Mouse (Mus musculus) neural tube, embryonic 15.5 days (tissue): Measurements from ENCODE around the gene Ptgds. TPM values are rescaled to one million over a fixed set of nuclear protein-coding genes. Genes with fewer than 3 reads are reported as not detected.

ENCODE experiments used
- ATAC-seq: fragments of 200-750 bp; cut with Nextera tagmentation; 2 replicates; pipeline ENCODE4 v1.8.0; 2017; ENCODE audit warnings: mild to moderate bottlenecking, moderate TSS enrichment, moderate library complexity; ENCODE audit not compliant: low FRiP score
- H3K27ac ChIP-seq: fragments of 300-500 bp; sonication (generic); replicated peaks from 2 replicates; pipeline ENCODE4 v1.5.1; 2015; ENCODE audit warnings: mild to moderate bottlenecking, inconsistent platforms
- H3K27me3 ChIP-seq: fragments of 300-500 bp; sonication (generic); replicated peaks from 2 replicates; pipeline ENCODE4 v1.6.1; 2015; ENCODE audit warnings: inconsistent platforms
- H3K36me3 ChIP-seq: fragments of 300-500 bp; sonication (generic); 2 replicates; pipeline ENCODE4 v1.6.1; 2015; ENCODE audit warnings: inconsistent platforms
- H3K4me1 ChIP-seq: fragments of 300-500 bp; sonication (generic); 2 replicates; pipeline ENCODE4 v1.6.1; 2015; ENCODE audit warnings: inconsistent platforms
- H3K4me2 ChIP-seq: fragments of 300-500 bp; sonication (generic); 2 replicates; pipeline ENCODE4 v1.6.1; 2015; ENCODE audit warnings: inconsistent platforms, mild to moderate bottlenecking, moderate library complexity
- H3K4me3 ChIP-seq: fragments of 300-500 bp; sonication (generic); replicated peaks from 2 replicates; pipeline ENCODE4 v1.5.1; 2015; ENCODE audit warnings: mild to moderate bottlenecking, inconsistent platforms
- H3K9ac ChIP-seq: fragments of 300-500 bp; sonication (generic); replicated peaks from 2 replicates; pipeline ENCODE4 v1.6.1; 2015; ENCODE audit warnings: mild to moderate bottlenecking, inconsistent platforms
- H3K9me3 ChIP-seq: fragments of 300-500 bp; sonication (generic); replicated peaks from 2 replicates; pipeline ENCODE4 v1.6.1; 2016; ENCODE audit warnings: inconsistent platforms
- WGBS: fragments of 180-500 bp; shearing (Covaris S2); methylation state at CpG from one replicate; pipeline ENCODE4 v1.1.7; 2015; ENCODE audit warnings: mixed read lengths; 5-methylcytosine and 5-hydroxymethylcytosine counted together
- polyA plus RNA-seq: library from polyadenylated mRNA; unstranded; fragments of >200 nt; fragmentation: Nextera tagmentation; extraction: Ambion mirVana; gene quantifications from 2 replicates; pipeline ENCODE4 v1.2.1, GENCODE M21; 2015

The Ptgds gene
- polyA plus RNA-seq, 1 experiment from 2014 or later, result 116 TPM

DNA sequence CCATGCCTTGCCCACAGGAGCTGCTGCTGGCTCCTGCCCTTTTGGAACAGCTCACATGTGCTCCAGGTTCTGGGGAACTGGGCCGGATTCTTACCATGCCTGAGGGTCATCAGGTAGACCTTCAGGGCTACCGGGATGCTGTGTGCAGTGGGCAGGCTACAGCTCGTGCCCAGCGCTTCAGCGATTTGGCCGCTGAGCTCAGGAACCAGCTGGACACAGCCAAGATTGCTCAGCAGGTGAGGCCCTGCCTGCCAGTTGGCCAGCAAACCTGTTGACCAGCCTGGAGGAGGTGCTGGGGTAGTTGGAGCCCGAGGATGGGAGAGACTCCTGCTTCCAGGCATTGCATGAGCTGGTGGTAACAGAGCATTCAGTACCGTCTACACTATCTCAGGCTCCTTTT, 35.6 kb downstream of the Ptgds start:
- no peak overlapping the region for H3K4me2 ChIP-seq
- no peak overlapping the region for H3K9ac ChIP-seq
- H3K9me3 ChIP-seq, result no peaks in the 10 kb centered on the region
- H3K27me3 ChIP-seq, result no peaks in the 10 kb centered on the region
- WGBS, result 91% methylated on average over 8 of the region's 8 CpGs
- H3K36me3 ChIP-seq, result peaks cover 64% of the 10 kb centered on the region
- ATAC-seq, result no peak
- no peak overlapping the region for H3K27ac ChIP-seq
- H3K4me1 ChIP-seq, result peaks cover 31% of the 10 kb centered on the region
- H3K4me3 ChIP-seq, result no peak overlapping the region

DNA sequence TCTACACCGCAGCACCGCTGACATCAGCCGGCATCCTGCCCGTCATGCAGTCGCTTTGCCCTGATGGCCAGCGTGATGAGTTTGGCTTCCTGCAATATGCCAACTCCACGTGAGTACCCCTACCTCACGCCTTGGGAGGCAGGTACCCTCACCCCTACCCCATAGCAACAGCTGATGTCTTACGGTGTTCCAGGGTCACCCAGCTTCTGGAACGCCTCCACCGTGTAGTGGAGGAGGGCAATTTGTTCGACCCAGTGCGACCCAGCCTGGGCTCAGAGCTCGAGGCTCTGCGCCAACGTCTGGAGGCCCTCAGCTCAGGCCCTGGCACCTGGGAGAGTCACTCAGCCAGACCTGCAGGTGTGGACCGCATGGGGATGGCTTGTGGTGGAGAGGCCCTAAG, 36.7 kb downstream of the Ptgds start:
- WGBS, result 89% methylated on average over 17 of the region's 17 CpGs
- H3K9ac ChIP-seq, result no peak overlapping the region
- H3K9me3 ChIP-seq, result no peaks in the 10 kb centered on the region
- H3K27me3 ChIP-seq, result no peaks in the 10 kb centered on the region
- no peak for ATAC-seq
- no peak overlapping the region for H3K4me2 ChIP-seq
- peaks cover 38% of the 10 kb centered on the region for H3K4me1 ChIP-seq
- H3K4me3 ChIP-seq, result no peak overlapping the region
- H3K36me3 ChIP-seq, result peaks cover 52% of the 10 kb centered on the region
- no peak overlapping the region for H3K27ac ChIP-seq

DNA sequence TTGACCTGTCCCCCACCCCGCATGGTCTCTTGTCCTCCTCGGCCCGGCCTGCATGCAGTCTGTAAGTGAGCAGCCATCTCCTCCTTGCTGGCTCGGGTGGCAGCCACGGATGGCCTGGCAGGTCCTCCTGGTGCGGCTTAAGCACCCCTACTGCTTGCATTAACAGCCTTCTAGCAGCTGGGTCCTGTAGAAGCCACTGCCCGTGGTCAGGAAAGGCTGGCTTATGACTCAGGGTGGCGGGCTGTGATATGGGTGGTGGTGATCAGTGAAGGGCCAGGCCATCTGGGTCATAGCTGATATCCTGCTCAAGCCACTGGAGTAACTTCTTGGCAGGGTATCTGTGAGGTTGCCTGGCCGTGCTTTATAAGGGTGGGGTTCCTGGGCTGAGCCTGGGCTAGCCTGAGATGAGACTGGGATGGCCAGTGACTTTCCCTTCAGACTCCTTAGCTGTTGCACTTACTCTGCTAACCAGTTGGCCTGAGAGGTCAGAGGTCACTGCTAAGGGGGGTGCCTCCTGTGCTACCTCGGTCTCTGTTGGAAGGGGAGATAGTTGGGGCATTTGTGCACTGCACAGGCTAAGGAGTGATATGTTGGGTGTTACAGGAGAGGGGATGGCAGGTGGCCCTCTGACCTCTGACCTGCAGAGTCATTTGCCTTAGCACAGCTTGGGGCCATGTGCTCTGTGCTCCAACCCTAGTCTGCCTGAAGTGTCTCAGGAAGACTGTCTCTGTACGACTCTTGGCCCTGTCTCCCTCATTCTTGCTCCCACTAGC, 37.3 kb downstream of the Ptgds start:
- H3K27me3 ChIP-seq, result no peaks in the 10 kb centered on the region
- ATAC-seq, result no peak
- WGBS, result 86% methylated on average over 11 of the region's 11 CpGs

DNA sequence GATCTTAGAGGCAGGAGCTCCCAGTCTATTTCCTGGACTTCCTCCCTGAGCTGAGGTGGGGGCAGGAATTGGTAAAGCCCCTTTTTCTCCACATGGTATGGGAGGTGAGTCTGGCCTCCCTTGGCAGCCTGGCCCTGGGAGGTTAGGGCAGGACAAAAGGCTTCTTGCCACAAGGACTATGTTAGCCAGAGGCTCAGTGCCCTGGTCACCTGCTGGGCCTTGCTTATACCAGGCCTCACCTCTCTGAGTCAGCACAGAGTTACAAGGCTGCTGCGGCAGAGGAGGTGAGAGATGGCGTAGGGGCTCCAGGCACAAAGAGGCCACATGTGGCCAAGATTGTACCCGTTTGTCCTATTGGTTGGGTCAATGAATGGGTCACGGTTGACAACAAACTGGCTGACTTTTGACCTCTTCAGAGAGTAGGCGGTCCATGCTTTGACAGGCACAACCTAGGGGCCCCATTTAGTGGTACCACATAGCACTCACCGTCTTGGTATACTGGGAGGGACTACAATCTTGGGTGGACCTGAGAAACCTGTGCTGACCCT, 38.5 kb downstream of the Ptgds start:
- no peak for ATAC-seq
- Histone ChIP-seq H3K4me1 (peaks cover 41% of the 10 kb centered on the region), H3K27me3 (no peaks in the 10 kb centered on the region; the same call in 1 of the 2 replicates), H3K9ac (peak overlapping the region; percentile 30; the same call in 1 of the 2 replicates), H3K36me3 (peaks cover 35% of the 10 kb centered on the region), H3K4me2 (peak overlapping the region; percentile 79), H3K9me3 (no peaks in the 10 kb centered on the region), H3K27ac (no peak overlapping the region), H3K4me3 (no peak overlapping the region)
- WGBS, result 54% methylated on average over 6 of the region's 6 CpGs

More for the DNA sequence above, 37.3 kb downstream of the Ptgds start:
- Histone ChIP-seq H3K4me1 (peaks cover 41% of the 10 kb centered on the region), H3K36me3 (peaks cover 46% of the 10 kb centered on the region), H3K9me3 (no peaks in the 10 kb centered on the region), H3K4me3 (no peak overlapping the region), H3K4me2 (no peak overlapping the region), H3K9ac (no peak overlapping the region), H3K27ac (no peak overlapping the region)

DNA sequence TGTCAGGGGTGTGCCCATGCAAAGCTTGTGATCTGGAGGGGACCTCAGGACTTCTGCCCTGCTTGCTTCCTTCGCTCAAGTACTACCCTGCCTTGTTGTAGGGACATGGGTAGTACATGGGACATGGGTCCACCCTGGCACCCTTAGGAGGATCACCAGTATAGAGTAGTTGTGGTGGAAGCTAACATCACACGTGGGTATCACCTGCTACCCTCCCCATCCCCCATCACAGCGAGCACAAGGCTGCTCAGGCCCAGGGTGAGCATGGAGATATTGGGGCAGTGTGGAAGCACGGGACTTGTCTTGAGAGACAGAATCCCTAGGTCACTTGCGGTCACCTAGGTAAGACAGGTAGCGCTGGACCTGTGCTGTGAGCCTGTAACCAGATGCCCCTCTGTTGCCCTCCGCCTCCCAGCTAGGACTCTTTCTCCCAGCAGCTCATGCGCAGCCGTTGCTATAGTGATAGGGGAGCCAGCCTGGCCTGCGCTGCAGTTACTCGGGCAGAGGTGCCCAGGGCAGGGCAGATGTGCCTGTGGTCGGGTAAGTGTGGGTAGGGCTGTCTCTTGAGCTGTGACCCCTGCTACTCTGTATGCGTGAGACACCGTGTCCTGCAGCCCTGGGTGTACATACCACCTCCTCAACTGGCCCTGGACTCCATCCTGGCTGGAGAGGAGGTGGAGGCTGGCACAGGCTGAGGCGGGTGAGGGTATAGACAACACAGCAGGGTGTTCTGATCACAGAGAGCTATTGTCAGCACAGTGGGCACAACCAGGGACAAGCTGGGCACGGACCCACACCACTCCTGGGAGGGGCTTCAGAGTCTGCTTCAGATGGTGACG, 39.2 kb downstream of the Ptgds start:
- peak overlapping the region; percentile 79 for H3K4me2 ChIP-seq
- WGBS, result 56% methylated on average over 17 of the region's 17 CpGs
- ATAC-seq, result no peak
- H3K27ac ChIP-seq, result no peak overlapping the region
- H3K4me1 ChIP-seq, result peaks cover 41% of the 10 kb centered on the region
- peaks cover 28% of the 10 kb centered on the region for H3K36me3 ChIP-seq
- H3K27me3 ChIP-seq, result no peaks in the 10 kb centered on the region; the same call in 1 of the 2 replicates
- H3K4me3 ChIP-seq, result no peak overlapping the region; the same call in 1 of the 2 replicates
- no peaks in the 10 kb centered on the region for H3K9me3 ChIP-seq
- H3K9ac ChIP-seq, result peak overlapping the region; percentile 30; the same call in 1 of the 2 replicates

DNA sequence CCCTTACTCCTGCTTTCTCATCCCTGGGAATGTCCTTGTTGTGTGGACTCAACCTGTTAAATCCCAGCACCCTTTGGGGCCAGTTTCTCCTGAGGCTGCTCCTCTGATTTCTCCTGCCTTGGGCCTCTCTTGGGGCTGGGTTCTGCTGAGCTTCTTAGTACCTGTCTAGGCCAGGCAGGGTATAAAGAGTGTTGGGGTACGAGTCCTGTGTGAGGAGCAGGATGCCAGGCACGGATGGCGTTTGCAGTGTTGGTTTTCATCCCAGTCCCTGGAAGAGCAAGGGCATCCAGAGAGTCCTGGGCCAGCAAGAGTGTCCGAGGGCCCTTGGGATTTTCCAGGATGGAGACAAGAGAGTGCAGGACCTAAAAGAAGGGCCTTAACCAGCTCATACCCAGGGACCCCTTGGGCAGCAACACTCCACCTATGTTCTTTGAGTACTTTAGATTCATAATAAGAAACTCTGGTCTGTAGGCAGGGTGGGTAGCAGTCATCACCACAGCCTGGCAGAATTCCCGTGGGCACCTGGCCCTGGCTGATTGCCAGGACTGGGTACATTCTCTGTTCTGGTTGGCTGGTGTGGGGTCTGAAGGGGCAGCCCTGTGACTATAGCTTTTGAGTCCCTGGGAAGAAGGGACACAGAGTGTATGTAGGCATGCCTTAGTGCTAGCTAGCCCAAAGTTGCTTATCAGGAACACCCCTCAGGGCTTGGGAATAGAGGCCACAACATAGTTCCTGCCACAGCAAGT, 40.2 kb downstream of the Ptgds start:
- WGBS, result 59% methylated on average over 5 of the region's 5 CpGs
- H3K4me2 ChIP-seq, result peak overlapping the region; percentile 79
- peaks cover 18% of the 10 kb centered on the region for H3K36me3 ChIP-seq
- peak overlapping the region; percentile 86 for H3K9ac ChIP-seq
- peak overlapping the region; percentile 91; the same call in 1 of the 2 replicates for H3K27ac ChIP-seq
- no peaks in the 10 kb centered on the region for H3K9me3 ChIP-seq
- ATAC-seq, result no peak
- peak overlapping the region; percentile 79 for H3K4me3 ChIP-seq
- peaks cover 41% of the 10 kb centered on the region for H3K4me1 ChIP-seq
- peaks cover 9% of the 10 kb centered on the region for H3K27me3 ChIP-seq

DNA sequence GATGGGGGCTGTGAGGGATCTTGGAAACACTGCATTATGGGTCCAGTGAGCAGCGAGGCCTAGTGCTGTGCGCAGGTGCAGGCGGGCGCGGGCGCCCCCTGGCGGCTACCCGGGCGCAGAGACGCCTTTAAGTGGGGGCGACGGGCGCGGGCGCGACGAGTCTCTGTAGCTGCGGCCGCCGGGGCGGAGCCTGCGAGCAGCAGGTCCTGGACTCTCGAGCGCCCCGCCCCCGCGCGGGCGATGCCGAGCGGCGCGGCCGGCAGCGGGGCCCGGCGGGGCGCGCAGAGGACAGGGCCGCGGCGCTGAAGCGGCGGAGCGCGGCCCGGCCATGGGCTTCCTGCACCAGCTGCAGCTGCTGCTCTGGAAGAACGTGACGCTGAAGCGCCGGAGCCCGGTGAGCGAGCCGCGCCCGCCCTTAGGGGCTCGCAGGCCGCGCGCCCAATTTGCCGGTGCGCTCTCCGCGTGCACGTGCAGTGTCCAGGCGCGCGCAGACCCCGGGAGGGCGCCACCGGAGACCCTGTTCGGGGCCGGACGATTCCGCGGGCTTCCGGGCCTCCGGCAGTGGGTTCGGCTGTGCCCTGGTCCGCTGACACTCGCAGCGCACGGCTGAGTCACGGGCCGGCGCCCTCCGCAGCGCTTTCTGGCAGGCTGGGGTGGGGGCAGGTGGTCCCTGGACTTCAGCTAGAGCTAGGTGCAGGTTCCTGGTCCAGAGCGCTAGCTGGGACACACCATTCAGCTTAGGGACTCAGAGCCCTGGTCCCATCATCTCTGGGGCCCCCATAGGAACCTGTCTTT, 41.2 kb downstream of the Ptgds start, which contains the start of gene Abca2:
Gene Abca2, plus strand, starts transcription at position 262 of the 795 bp plus-strand sequence.
- H3K4me2 ChIP-seq, result peak within 1 kb of the TSS; percentile 79
- under 1% methylated on average over 72 of the region's 89 CpGs for WGBS
- peaks cover 10% of the 10 kb centered on the region for H3K27me3 ChIP-seq
- H3K9ac ChIP-seq, result peak within 1 kb of the TSS; percentile 86
- H3K36me3 ChIP-seq, result peaks cover 8% of the 10 kb centered on the region; the same call in 1 of the 2 replicates
- H3K9me3 ChIP-seq, result no peaks in the 10 kb centered on the region
- ATAC-seq, result peak; percentile 91
- peak within 1 kb of the TSS; percentile 79 for H3K4me3 ChIP-seq
- peak within 1 kb of the TSS; percentile 91 for H3K27ac ChIP-seq
- peaks cover 41% of the 10 kb centered on the region for H3K4me1 ChIP-seq

DNA sequence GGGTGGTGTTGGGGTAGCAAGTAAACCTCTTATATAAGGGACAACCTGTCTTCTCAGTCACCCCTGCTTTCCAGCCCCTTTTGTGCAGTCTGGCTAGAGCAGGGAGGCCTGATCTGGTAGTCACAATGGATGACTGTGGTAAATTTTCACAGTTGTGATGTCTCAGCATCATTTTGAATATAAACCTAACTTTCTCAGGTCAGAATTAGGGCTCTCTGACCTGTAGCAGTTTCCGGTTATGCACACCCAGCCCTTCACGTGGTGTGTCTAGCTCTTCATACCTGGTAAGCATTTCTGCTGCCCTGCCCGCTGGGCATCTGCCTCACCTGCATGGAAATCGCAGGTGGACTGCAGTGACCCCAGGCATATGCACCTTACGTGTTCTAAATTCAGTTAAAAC, 42.6 kb downstream of the Ptgds start:
- Histone ChIP-seq H3K4me3 (no peak overlapping the region), H3K4me2 (no peak overlapping the region), H3K9ac (no peak overlapping the region), H3K36me3 (no peaks in the 10 kb centered on the region), H3K9me3 (no peaks in the 10 kb centered on the region), H3K27ac (no peak overlapping the region), H3K4me1 (peaks cover 38% of the 10 kb centered on the region), H3K27me3 (peaks cover 21% of the 10 kb centered on the region)
- WGBS, result 92% methylated on average over 5 of the region's 5 CpGs
- no peak for ATAC-seq

DNA sequence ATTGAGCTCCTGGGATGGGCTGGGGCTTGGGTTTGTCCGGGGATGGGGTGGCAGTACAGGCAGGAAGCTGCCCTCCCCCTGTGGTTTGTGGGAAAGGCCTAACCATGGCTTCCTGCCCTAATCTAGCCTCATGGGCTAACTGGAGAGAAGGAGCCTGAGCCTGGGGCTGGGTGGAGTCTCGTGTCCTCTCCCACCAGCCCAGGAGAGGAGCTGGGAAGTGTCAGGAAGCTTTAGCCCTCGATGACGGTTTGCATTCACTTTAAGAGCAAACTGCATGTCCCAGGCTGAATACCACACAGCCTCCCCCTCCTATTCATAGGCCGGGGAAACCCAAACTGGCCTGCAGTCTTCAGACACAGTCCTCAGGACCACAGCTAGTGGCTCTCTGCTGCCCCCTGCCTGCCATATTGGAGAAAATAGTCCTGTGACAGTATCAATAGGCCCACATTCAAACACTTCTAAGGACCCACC, 43.1 kb downstream of the Ptgds start:
- Histone ChIP-seq H3K9ac (no peak overlapping the region), H3K4me2 (no peak overlapping the region), H3K4me3 (no peak overlapping the region), H3K4me1 (peaks cover 36% of the 10 kb centered on the region), H3K36me3 (no peaks in the 10 kb centered on the region), H3K27me3 (peaks cover 21% of the 10 kb centered on the region), H3K27ac (no peak overlapping the region), H3K9me3 (no peaks in the 10 kb centered on the region)
- ATAC-seq, result no peak
- WGBS, result 37% methylated on average over 5 of the region's 5 CpGs

DNA sequence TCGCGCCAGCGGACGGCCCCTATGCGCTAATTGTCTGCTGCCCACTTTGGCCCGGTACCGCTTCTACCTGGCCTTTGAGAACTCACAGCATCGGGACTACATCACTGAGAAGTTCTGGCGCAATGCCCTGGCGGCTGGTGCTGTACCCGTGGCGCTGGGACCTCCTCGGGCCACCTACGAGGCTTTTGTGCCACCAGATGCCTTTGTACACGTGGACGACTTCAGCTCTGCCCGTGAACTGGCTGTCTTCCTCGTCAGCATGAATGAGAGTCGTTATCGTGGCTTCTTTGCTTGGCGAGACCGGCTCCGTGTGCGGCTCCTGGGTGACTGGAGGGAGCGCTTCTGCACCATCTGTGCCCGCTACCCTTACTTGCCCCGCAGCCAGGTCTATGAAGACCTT, 44.4 kb downstream of the Ptgds start:
- Histone ChIP-seq H3K27ac (no peak overlapping the region), H3K4me3 (no peak overlapping the region), H3K9ac (0 out of 2 replicates have a peak overlapping the region, but pooled peaks have one; percentile 1), H3K9me3 (no peaks in the 10 kb centered on the region), H3K36me3 (no peaks in the 10 kb centered on the region), H3K4me2 (no peak overlapping the region), H3K27me3 (peaks cover 21% of the 10 kb centered on the region), H3K4me1 (peaks cover 24% of the 10 kb centered on the region)
- 48% methylated on average over 27 of the region's 27 CpGs for WGBS
- no peak for ATAC-seq
